Mouse (Mus musculus) testis, adult 2 months (tissue): ENCODE measurements around the gene Csf3. TPM values are rescaled to one million over a fixed set of nuclear protein-coding genes. Genes with fewer than 3 reads are reported as not detected.
A peak's percentile ranks its signal among the peaks of the same experiment; 100 is the strongest.

Source experiments
- H3K27ac ChIP-seq: fragments of 200-500 bp; 2 replicates; pipeline ENCODE4 v1.5.1; 2012; ENCODE audit warnings: low read depth, low read length; ENCODE audit not compliant: control insufficient read depth, insufficient read depth
- H3K27me3 ChIP-seq: fragments of 200-500 bp; 2 replicates; pipeline ENCODE4 v1.6.1; 2012; ENCODE audit warnings: mild to moderate bottlenecking, low read length, moderate library complexity; ENCODE audit not compliant: control insufficient read depth, insufficient read depth
- H3K36me3 ChIP-seq: fragments of 200-500 bp; 2 replicates; pipeline ENCODE4 v1.6.1; 2012; ENCODE audit warnings: mild to moderate bottlenecking, low read length; ENCODE audit not compliant: control insufficient read depth, insufficient read depth
- H3K4me1 ChIP-seq: fragments of 200-500 bp; 2 replicates; pipeline ENCODE4 v1.6.1; 2012; ENCODE audit warnings: low read length; ENCODE audit not compliant: control insufficient read depth, insufficient read depth
- H3K4me3 ChIP-seq: fragments of 200-500 bp; 2 replicates; pipeline ENCODE4 v1.5.1; 2012; ENCODE audit warnings: low read depth, mild to moderate bottlenecking, low read length, moderate library complexity, mixed read lengths; ENCODE audit not compliant: control insufficient read depth
- CTCF ChIP-seq: fragments of 200-500 bp; IDR thresholded peaks from 2 replicates; pipeline ENCODE4 v1.5.1; 2012; ENCODE audit warnings: low read depth, mild to moderate bottlenecking, inconsistent platforms, low read length, moderate library complexity; ENCODE audit not compliant: control insufficient read depth, insufficient read depth, insufficient replicate concordance
- POLR2A ChIP-seq: fragments of 200-500 bp; IDR thresholded peaks from 2 replicates; pipeline ENCODE4 v1.6.1; 2012; ENCODE audit warnings: low read depth, mild to moderate bottlenecking, inconsistent platforms, low read length, moderate library complexity; ENCODE audit not compliant: control insufficient read depth
- polyA plus RNA-seq: library from polyadenylated mRNA; depleted of rRNA; stranded (reverse); fragments of >200 nt; gene quantifications from 2 replicates; pipeline ENCODE4 v1.2.3, GENCODE M21; 2012

Csf3 gene
- polyA plus RNA-seq, 1 experiment: 0.48 TPM

DNA sequence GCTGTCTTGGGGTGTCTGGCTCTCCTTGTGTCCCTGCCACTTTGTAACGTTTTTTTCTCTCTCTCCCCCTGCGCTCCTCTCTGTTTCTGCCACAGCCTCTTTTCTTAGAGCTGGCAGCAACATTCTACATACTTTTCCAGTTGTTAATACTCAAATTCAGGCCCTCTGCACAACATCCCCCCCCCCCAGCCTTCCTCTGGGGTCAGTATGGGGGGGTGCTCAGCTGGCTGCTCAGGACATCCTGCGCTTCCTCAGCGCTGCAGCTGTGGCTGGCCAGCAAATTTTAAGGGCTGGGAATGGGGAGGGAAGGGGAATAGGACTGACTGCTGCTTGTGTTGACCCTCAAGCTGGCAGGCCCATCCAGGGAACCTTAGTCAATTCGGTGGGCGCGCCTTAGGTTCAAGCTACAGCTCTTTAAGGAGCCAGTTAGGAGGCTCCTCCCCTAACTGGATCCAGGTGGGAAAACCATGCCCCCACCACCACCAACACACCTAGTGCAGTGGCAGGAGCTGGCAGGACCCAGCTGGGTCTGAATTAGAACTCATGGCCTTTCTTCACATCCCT, 43.5 kb downstream of the Csf3 start:
- Histone ChIP-seq H3K27ac (no peak overlapping the region), H3K4me1 (peaks cover 48% of the 10 kb centered on the region)
- TF ChIP-seq POLR2A: no peak
- TF ChIP-seq CTCF: no peak

DNA sequence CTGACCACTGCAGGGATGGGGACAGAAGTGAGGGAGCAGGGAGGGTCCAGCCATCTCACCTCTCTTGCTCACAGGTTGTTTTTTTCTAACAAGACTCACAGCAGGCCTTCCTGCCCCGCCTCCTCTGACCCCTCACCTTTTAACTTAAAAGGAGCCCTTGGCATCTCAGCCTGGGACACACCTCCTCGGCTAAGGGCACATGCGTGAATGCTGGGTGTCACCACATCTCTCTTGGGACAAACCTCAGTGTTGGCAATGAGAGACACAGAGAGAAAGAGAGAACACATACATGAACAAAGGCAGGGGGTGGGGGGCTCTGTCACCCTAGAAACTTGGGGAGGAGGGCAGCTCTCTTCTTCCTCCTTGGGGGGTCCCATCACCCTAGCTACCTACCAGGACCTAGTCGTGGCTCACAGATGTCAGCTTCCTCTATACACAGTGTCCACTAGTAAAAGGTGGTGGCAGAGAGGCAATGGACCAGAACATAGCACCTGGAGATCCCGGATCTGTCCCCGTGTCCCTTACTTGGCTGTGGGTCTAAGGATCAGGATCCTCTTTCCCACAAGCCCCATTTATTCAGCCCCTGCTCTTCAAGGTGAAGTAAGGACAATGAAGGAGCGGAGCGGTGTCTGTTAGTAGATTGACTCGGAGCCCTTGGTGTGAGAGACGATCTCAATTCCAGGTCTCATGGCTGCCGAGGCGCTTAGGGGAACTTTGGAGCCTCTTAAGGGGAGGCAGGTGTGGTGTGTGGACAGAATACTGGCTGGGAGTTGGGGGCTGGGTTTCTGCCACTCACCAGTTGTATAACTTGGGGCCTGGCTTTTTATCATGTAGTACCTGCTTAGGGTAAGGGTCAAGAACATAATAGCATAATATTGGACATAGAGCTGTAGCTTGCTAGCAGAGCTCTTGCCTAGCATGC, 45.1 kb downstream of the Csf3 start:
- Histone ChIP-seq H3K36me3 (no peaks in the 10 kb centered on the region), H3K27ac (no peak overlapping the region), H3K4me1 (peaks cover 36% of the 10 kb centered on the region), H3K4me3 (no peak overlapping the region), H3K27me3 (no peaks in the 10 kb centered on the region; the same call in 1 of the 2 replicates)
- no peak for TF ChIP-seq CTCF
- TF ChIP-seq POLR2A: no peak

More for the DNA sequence above, 43.5 kb downstream of the Csf3 start:
- Histone ChIP-seq H3K4me3 (no peak overlapping the region), H3K27me3 (no peaks in the 10 kb centered on the region; the same call in 1 of the 2 replicates), H3K36me3 (no peaks in the 10 kb centered on the region)

DNA sequence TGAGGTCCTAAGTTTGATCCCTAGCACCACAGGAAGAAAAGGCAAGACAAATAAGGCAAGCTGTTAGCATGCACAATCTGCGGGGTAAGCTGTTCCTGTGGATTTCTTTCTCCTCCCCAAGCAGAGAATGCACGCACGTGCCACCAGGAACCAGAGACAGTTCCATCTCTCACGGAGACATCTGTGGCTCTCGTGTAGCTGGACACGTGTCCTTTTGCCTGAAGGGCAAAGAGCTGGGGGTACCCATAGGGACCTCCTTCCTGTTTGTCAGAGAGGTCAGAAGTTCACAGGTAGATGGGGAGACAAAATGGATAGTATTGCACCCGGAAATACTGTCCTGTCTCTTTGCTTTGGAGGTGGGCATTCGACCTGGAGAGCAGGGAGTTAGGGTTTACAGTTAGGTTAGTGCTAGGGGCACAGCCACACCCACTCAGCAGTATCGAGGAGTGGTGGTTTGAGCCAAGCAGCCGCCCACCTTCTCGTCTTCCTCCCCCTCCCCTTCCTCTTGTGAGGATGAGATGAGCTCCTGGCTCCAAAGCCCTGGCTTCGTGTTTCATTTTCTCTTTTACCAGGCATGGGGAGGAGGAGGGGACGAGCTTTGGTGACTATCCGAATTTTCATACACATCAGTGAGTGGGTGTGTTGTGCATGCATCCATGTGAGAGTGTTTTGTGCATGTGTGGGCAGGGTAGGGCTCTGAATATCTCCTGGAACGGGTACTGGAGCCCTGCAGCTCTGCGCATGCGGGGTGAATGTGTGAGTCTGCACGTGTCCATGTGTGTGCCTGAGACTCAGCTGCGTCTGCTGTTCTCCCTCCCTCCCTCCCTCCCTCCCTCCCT, 46.0 kb downstream of the Csf3 start:
- Histone ChIP-seq H3K4me1 (peaks cover 35% of the 10 kb centered on the region), H3K27me3 (no peaks in the 10 kb centered on the region), H3K4me3 (peak overlapping the region; percentile 42), H3K36me3 (no peaks in the 10 kb centered on the region), H3K27ac (0 out of 2 replicates have a peak overlapping the region, but pooled peaks have one; percentile 19)
- TF ChIP-seq POLR2A (no peak), CTCF (no peak)

DNA sequence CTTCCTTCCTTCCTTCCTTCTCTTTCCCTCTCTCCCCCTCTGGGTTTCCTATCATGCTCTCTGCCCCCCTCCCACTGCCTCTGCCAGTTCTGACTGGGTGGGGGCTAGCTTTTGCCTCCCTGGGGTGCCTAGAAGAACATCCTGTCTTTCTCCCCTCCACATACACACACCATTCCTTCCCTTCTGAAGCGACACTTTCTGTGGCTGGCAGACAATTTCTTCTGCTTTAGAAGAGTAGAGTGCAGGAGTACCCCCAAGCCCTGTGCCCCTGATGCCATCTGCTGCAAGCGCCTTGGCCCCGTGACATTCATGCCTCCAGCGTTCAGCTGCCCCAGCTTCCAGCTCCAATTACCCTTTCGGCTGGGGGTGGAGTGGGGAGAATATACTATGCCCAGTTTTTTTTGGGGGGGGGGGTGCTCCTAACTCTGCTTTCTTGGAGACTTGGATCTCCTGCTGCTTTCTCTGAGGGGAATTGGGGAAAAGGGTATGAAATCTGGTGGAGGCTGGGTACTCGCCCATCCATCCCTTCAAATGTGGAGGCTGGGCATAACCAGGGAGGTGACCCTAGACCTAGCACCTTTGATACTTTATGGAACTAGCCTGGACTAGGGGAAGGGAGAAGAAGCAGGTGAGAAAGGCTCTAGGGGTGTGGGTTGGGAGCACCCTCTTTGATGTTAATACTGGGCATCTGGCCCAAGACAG, 46.9 kb downstream of the Csf3 start:
- TF ChIP-seq CTCF (no peak), POLR2A (no peak)
- Histone ChIP-seq H3K36me3 (no peaks in the 10 kb centered on the region), H3K4me1 (peaks cover 28% of the 10 kb centered on the region), H3K27ac (no peak overlapping the region), H3K4me3 (peak overlapping the region; percentile 78), H3K27me3 (no peaks in the 10 kb centered on the region)

GRCm38 (mm10) chr11:98748506-98749416, 47.7 kb downstream of the Csf3 start:
- Histone ChIP-seq H3K27ac (no peak overlapping the region), H3K27me3 (no peaks in the 10 kb centered on the region), H3K36me3 (no peaks in the 10 kb centered on the region), H3K4me1 (peaks cover 26% of the 10 kb centered on the region), H3K4me3 (peak overlapping the region; percentile 78)
- peak; percentile 53; the same call in 1 of the 2 replicates for TF ChIP-seq POLR2A
- TF ChIP-seq CTCF: no peak

DNA sequence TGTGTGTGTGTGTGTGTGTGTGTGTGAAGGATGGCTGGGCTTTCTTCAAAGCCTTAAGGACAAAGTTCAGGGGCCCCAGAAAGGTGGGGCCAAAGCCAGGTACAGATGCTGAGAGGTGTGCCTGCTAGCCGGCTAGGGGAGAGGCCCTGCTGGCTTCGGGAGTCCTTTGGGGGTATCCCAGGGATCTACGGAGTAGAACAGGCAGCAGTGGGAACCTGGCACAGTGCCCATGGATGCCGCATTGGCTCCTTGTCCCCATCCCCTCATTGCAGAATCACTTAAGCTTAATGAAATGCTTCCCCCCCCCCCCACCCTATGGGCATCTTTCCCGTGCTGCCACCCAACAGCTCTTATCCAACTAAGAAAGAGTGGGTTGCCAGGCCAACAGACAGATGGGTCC, 48.7 kb downstream of the Csf3 start:
- Histone ChIP-seq H3K27me3 (no peaks in the 10 kb centered on the region), H3K27ac (no peak overlapping the region), H3K36me3 (no peaks in the 10 kb centered on the region), H3K4me1 (peaks cover 23% of the 10 kb centered on the region), H3K4me3 (no peak overlapping the region)
- TF ChIP-seq POLR2A (no peak), CTCF (no peak)
